Mouse (Mus musculus): ENCODE results near the gene Rhbg.

Gene Rhbg

GRCm38 (mm10) chr3:88256382-88256781 is 1.9 kb upstream of the Rhbg start:
- no peak for DNase-seq

DNA sequence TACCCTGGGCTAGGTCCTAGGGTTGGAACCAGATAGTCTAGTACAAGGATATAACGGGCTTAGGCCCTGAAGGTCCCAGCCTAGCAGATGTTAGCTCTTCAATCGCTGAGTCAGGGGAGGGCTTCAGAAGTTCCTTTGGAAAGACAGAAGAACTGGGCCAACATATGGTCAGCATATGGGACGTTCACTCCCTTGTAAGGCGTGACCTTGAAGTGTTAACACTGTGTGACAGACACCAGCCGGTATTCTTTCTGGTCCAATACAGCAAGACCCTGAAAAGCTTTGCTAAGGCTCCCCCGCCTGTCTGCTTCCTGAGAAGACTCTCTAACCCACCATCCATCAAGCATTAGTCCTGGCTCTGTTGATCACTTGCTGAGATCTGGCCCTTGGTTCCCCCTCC is 1.4 kb upstream of the Rhbg start:
- DNase-seq: no peak

- no peak for DNase-seq
Measured at GRCm38 (mm10) chr3:88252739-88253138, 1.8 kb downstream of the Rhbg start.

GRCm38 (mm10) chr3:88248406-88248805 is 6.1 kb downstream of the Rhbg start:
- peak in 1 of 2 experiments; percentile 11 for DNase-seq

- no peak for DNase-seq
Measured at GRCm38 (mm10) chr3:88247666-88248065, 6.8 kb downstream of the Rhbg start.

- DNase-seq: peak; percentile 80 to 87
Measured at GRCm38 (mm10) chr3:88245811-88246210, 8.7 kb downstream of the Rhbg start.

DNA sequence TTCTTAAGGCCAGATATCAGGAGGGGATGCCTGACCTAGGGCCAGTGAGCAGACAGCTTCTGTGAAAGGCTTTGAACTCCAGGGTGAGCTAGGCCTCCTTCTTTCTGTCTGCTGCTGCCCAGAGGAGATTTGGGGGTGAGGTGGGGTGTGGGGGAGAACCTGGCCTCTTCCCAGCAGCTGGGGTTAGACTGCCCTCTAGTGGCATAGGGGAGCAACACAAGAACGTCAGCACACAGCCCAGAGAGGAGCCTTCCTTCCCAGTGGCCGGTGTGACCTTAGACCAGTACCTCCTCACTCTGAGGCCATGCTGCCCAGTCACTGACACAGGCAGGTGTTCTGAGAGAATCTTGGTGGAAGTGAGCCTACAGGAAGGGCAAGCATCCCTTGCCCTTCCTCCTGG is 10.4 kb downstream of the Rhbg start:
- DNase-seq: peak; percentile 72 to 78

GRCm38 (mm10) chr3:88242531-88242930 is 12.0 kb downstream of the Rhbg start:
- peak; percentile 91 to 94 for DNase-seq

GRCm38 (mm10) chr3:88241045-88241786 is 13.3 kb downstream of the Rhbg start:
- peak; percentile 18 to 40 for DNase-seq

GRCm38 (mm10) chr3:88239446-88239845 is 15.1 kb downstream of the Rhbg start:
- peak in 1 of 2 experiments; percentile 25 for DNase-seq

GRCm38 (mm10) chr3:88238866-88239391 is 15.6 kb downstream of the Rhbg start:
- DNase-seq: peak; percentile 42 to 48

DNA sequence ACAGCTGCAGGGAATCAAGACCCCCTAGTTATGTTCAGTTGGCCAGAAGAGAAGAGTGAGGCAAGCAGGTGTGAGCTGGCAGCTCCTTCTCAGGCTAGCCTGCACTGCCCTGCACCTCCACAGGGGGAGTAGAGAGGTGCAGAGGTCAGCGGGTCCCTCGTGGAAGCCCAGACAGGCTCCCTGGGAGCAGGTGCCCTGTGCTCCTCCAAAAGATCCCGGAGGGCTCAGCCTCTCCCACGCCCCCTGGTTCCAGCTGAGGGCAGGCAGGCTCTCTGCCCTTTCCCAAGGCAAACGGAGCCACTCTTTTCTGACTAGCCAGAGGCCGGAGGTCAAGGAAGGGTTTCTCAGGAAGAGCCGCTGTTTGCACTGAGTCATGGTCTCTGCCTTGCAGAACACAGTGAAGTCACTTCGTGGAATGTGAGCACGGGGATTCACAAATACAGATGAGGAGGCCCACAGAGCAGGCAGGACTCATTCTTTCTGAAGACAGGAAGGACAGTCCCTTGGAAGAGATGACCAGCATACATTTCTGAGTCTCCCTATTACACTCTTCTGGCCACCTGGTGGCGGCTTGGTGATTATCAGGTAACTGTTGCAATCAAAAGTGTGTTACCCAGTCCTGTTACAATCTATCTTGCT is 16.8 kb downstream of the Rhbg start:
- peak; percentile 71 to 82 for DNase-seq

- peak; percentile 9 to 22 for DNase-seq
Measured at GRCm38 (mm10) chr3:88237161-88237555, 17.4 kb downstream of the Rhbg start.

DNA sequence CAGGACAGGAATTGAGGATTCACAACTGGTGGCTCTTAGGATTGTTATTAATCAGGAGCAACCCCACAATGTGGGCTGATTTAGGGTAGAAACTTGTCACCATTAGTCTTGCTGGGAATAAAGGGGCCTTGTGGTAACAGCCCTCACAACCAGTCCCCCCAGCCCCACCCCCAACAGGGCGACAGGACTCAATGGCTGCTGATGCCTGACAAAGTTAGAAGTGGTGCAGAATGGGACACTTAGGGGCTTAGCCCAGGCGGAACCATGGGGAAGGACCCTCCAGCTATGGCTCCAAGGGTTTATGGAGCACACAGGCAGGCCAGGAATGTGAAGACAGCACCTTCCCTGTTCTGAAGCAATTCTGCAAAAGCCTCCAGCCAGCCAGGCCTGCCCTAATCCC is 18.9 kb downstream of the Rhbg start:
- peak; percentile 11 to 32 for DNase-seq

GRCm38 (mm10) chr3:88235216-88235615 is 19.3 kb downstream of the Rhbg start:
- peak; percentile 67 to 81 for DNase-seq

DNA sequence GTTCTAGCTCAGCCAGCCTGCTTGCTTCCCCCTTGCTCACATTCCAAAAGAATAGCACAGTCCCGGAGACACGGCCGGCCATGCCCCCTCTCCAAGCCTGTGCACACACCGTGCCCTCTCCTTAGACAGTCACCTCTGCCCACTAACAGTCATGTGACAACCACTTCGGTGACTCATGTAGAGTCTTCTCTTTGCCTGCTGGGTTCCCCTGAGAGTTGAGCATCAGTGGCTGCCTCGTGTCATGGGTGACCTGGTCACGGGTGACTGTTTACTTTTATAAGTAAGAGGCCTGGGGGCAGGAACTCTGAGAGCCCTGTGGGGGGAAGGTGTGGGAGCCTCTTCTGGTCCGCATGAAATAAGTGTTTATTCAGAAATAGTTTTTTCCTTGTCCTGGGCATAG is 20.5 kb downstream of the Rhbg start:
- DNase-seq: peak; percentile 16 to 19

DNA sequence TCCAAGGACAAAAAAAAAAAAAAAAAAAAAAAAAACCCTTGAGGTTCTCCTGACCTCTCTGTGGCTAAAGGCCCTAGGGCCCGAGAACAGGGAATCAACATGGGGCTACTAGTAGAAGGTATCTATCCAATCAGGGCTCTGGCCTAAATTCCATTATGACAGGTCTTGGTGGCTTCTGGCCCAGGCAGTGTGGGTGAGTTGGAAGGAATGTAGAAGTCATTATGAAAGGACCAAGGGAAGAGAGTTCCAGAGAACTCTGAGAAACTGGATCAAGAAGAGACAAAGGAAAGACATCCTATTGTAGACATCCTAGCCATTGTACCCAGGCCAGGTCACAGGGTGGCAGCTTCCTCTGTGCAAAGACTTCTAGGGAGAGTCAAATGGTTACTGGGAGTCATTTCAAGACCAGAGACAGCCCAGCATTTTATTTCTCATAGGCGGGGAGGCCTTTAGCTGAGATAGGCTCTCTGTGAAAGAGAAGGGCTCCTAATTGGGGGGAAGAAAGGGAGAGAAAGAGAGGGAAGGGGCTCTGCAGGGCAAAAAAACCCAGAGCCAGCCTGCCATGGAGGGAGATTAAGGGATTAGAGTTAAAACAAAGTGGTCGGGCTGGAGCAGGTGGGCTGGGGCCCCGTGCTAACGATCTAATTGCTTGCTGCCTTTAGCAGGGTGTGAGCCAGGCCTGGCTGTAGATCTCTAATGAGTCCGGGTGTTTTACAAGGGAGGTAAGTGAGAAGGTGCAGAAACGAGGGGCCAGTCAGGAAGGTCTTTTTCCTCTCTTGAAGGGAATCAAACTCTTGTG is 21.5 kb downstream of the Rhbg start:
- DNase-seq: peak; percentile 36 to 54

- peak; percentile 60 to 73 for DNase-seq
Measured at GRCm38 (mm10) chr3:88232301-88232702, 22.2 kb downstream of the Rhbg start.

- DNase-seq: peak; percentile 40 to 51
Measured at GRCm38 (mm10) chr3:88231061-88231641, 23.4 kb downstream of the Rhbg start.

DNA sequence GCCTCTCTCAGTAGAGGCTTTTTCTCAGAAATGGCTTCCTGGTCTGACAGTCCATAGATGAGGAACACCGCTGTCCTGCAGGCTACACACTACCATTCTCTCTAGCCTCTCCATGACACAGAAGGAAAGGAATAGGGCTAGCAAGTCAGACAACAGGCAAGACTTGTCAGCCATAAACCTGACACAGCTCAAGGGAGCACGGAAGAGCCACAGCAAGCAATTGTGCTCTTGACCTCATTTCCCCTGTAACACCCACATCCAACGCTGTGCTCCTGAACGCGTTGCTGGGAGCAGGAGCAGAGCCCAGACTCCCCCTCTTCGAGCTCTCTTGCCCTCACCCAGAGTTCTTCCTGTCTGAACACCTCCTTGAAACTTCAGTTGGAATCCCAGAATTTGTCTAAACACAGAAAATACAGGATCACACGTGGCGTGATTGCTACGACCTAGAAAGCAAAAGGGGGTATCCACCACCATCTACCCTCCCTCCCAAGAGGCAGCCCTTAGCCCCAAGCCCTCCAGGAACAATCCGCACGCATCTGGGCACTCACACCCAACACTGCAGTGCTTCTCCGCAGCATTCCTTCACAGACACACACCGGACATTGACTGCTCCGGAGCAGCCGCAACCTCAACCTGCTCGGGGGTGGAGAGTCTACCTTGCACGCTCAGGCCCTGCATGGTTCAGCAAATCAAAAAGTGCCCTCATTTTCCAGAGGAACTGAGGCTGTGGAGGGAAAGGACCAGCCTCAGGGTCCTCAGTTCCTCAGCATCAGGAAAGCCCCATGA is 24.1 kb downstream of the Rhbg start:
- peak in 1 of 2 experiments; percentile 44 for DNase-seq

- DNase-seq: peak in 1 of 2 experiments; percentile 49
Measured at GRCm38 (mm10) chr3:88229526-88229925, 25.0 kb downstream of the Rhbg start.

DNA sequence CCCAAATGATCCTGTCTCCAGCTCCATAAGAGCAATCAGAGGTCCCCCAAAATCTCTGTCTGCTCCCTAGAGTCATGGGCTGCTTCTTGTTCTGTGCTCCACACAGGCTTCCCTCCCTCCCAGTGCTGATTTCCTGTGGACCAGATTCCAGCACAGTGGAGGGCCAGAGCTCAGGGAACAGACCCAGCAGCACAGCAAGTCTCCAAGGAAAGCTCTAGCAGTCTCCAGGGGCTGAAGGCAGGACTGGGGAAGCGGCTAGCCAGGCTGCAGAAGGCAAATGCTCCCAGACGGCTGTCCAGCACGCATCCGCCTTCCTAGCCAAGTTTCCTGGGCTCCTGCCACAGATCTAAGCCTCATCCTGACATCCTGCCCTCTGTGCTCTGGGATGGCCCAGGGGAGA is 25.6 kb downstream of the Rhbg start:
- DNase-seq: peak; percentile 75 to 76
